Mouse (Mus musculus) 3T3-L1 (cell line): ENCODE results near the gene Oca2.

Source experiments
- DNase-seq: peaks from one replicate; pipeline ENCODE4 v3.0.0-alpha.2; 2015; ENCODE audit warnings: low read depth, low spot score

The Oca2 gene

DNA sequence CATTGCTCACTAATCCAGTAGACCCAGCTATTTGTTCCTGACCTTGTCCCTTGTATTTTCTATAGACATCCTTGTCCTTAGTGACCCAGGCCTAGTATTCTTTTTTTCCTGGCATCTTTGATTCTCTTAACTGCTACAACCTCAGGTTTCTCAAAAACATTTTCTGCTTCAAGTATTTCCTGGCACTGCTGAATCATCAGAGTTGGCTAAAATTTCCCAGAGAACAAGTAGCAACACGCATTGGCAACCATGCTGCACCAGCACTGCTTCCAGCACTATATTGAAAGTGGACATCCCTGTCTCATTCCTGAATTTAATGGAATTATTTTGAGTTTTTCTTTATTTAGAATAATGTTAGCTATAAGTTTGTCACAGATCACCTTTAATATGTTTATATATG, 143.1 kb downstream of the Oca2 start:
- DNase-seq, result no peak

DNA sequence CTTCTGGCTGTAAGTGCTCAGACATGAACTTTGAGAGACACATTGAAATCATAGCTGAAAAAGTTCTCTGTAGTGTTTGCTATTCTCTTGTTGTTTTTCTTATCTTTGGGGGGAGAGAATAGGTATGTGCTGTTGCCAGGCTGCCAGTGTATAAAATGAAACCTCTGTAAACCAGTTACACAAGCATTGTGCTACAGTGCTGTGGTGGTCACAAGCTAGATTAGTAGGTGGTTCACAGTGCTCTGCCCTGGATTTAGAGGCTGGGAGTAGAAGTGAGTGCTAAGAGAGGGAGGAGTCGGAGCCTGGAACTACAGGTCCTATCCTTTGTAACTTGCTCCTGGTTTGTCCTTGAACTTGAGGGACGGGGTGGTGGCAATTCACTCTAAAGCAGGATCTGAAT, 148.7 kb downstream of the Oca2 start:
- no peak for DNase-seq

DNA sequence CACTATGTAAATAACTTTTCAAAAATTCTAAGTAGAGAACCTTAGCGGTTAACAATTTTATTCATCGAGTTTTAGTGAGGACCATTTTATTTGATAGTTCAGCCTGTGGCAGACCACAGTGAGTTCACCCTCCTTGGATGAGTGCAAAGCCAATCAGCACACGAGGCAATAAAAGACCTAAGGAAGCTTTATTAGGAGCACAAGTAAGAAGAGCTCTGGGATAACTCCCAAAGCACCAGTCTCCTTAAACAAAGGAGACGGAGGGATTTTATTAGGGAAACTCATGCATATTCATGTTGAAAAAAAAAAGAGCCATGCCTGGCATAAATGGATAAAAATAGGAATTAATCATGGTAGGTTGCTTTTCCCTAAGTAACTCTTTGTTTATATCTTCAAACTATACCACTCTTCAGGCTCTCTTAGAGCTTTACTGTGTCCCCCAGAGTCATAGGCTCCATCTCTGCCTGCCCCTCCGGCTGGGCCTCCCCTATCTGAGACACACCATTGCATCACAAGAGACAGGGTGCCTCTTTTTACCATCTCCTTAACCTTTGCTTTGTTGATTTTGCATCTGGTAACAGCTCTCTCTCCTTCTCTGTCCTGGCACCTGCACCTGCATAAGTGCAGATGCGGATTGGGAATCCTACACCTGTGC, 178.7 kb downstream of the Oca2 start:
- DNase-seq, result no peak

DNA sequence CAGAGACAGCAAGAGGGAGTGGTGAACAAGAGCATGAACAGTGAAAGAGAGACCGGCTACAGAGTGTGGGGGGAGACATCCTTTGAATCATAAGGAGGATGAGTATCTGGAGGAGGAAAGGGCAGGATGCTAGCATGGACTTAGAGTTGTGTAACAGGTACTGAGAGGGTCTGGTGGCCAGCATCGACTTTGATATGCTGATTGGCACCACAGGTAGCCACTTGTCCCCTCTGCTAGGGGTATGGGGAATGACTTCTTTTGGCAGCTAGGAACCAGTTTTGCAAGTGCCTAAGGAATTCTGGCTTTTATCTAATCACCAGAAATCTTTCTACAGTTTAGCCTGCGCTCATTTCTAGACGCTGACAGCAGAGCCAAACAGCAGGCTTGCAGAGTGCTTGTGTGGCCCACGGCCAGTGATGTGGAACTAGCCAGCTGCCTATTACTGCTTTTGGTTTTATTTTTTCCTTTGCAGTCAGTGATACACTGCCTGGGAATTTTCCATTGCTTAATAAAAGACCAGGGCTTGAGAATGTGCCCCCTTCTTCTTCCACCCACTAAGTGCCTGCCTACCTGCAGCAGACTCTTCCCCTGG, 179.8 kb downstream of the Oca2 start:
- DNase-seq, result peak; percentile 17

DNA sequence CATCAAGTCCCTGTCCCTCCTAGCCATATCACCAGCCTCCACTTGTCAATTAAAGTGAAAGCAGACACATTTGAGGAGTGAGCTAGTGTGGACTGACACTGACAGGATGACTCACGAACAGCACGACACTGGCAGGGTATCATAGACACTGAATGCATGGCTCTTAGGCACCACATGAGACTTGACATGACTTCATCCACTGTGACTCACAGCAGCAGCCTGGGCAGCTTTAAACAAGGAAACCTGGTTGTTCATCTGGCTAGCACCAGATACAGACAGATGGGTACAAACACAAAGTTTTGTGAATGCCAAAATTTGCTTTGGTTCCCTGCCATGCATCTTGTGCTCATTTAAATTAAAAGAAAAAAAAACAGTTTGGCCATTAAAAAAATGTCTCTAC, 182.4 kb downstream of the Oca2 start:
- peak; percentile 75 for DNase-seq

DNA sequence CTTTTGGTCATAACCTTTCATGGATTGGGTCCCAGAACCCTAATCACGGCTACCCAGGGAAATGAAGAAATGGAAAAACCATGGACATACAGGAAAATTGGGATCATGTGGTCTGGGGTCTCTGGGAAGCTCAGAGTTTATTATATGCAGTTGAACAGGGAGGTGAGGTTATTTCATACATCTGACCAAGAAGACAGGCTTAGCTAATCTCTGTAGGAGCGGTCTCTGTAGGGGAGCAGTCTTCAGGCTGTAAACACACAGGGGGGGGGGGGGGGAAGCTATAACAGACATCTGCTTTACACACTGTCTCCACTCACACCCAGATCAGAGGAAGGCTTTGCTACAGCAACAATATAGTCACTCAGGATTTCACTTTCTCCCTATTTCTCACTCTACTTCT, 184.0 kb downstream of the Oca2 start:
- no peak for DNase-seq

DNA sequence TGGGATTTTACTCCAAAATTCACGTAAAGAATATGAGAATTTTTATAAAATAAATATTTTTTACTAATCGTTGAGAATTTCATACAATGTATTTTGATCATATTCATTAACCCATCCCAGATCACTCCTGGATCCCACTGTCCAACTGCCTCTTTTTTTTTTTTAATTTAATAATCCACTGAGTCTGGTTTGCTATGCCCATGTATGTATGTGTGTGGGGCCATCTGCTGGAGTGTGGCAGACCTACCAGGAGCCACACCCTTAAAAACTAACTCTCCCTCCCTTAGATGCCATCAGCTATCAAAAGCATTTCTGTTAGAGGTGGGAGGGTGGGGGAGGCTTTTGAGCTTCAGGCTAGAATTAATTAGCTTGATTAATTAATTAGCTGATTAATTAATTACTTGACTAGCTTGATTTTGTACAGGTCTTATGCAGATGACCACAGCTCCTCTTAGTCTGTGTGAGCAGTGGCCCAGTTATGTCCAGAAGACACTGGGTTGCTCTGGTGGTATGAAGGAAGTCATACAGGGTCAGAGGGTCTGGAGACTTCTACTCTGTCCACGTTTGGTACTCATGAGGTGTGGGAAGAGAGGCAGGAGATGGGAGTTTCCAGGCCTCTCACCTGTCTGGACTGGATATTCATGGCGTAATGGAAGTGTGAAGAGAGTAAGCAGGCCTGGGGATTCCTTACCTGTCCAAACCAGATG, 221.4 kb downstream of the Oca2 start:
- peak; percentile 38 for DNase-seq

DNA sequence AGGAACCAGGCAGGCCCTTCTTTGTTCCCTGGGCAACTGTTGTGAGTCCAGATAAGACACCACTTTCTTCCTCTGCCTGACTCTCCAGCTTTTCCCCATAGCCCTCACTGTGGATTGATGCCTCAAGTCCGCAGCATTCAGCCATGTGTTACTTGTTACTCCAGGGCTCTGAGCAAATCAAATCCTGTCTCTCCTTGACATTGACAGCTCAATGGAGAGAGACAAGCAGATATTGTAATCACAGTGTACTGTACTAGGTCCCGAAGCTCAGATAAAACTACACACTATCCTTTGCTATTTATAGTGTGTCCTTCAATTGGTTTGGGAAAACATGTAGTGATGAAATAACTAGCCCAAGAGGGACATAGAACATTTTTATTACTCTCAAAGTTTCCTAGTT, 258.7 kb downstream of the Oca2 start:
- DNase-seq, result no peak

DNA sequence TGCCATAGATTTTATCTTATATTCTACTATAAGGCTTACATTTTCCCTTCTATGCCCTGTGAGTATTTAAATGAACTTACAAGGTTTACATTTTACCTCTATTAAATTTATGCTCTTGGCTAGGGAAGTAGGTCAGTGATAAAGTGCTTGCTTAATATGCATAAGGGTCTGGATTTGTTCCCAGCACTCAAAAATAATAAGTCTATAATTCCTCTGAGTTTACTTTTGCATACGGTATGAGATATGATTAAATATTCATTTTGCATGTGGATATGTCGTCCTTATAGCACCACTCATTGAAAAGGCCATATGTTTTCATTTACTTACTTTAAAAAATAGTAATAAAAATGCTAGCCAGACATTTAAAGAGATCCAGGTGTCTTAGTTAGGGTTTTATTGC, 259.8 kb downstream of the Oca2 start:
- DNase-seq, result no peak

DNA sequence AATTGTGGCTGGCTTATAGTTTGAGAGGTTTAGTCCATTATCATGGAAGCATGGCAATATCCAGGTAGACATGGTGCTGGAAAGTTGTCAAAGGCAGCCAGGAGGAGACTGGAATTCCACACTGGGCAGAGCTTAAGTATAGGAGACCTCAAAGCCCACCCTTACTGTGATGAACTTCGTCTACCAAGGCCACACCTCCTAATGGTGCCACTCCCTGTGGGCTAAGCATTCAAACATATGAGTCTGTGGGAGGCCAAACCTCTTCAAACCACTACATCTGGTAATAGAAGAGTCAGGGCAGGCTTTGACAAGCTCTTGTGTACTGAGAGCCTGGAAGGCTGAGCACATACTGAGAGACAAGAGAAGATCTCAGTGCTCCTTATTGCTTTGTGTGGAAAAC, 260.2 kb downstream of the Oca2 start:
- DNase-seq, result no peak

DNA sequence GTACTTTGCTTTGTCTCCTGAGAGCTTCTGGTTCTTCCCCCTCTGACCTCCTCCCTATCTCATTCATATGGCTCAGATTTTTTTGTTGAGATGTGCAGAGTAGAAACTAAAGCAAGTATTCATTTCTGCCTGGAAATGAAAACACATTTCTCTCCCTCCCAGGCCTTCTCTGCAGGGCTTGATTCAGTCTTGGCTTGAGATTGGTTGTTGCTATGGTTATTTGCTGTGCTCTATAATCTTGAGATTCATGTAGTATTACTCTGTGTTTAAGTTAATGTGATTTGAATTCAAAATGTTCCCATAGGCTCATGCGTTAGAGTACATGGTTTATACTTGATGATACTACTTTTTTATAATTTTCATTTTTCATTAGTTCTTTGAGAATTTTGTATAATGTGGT, 260.9 kb downstream of the Oca2 start:
- no peak for DNase-seq

DNA sequence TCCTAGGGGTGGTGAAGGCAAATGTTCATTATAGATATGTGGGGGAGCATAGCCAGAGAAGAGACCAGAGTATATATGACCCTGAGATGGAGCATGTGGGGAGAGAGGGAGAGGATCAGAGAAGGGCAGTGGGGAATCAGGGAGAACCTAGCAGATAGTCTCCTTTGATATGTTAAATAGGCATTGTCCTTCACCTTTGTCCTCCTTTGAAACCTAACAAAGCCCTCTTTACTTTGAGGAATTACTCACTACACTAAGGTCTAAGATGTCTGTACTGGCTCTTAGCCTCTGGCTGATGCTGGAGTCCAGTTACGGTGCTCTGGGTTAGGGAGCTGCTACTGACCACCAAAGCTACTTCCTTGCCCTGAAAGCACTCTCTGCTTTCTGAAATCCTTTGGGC, 279.0 kb downstream of the Oca2 start:
- no peak for DNase-seq

DNA sequence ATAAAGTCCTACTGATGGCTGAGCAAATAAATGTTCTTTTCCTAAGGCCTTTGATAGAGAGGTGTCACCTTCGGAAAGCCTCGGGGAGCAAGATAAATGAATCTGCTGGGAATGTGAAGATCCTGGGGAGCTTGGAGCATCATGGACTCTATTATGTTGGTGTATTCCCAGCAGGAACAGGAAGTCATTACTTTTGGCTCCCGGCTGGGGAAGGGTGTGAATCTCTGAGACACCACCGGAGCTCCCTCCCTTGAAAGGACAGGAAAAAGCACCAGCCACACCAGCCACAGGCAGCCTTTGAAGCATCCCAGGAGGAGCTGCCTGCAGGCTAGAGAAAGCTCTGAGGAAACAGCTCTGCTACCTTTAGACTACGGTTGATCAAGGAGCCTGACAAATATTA, 280.2 kb downstream of the Oca2 start:
- DNase-seq, result no peak

DNA sequence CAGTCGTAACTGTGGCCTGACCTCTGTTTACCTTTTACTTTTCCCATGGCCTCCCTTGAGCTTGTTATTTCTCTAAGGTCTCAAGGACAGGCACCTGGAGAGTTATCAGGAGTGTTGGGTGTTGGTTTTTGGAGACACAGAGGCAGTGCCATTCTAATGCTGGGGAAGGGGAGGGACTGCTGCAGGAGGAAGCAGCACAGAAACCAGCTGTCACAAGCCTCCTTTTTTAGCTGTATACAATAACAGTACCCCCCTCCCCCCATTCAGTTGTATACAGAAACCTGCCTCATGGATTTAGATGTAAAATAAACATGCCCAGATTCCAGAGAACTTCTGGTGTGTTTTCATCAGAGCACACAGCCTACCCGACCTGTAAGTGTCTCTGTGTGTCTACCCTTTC, 295.3 kb downstream of the Oca2 start:
- no peak for DNase-seq

DNA sequence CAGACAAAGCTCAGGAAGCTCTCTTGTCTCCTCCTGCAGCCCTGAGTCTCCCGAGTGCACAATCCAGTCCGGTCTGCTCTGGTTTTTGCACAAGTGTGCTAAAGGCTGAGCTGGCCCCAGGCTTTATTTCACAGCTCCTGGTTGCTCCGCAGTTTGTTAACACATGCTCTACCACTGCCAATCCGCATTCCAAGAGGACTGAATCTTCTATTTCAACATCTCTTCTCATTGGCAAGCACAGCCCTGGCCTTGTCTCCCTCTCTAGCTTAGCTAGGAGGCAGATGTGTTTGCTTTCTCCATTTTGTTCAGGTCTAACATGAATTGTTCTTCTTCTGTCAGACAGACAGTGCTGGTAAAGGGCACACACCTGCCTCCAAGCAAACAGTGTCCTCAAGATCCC, 309.7 kb downstream of the Oca2 start:
- peak; percentile 90 for DNase-seq

DNA sequence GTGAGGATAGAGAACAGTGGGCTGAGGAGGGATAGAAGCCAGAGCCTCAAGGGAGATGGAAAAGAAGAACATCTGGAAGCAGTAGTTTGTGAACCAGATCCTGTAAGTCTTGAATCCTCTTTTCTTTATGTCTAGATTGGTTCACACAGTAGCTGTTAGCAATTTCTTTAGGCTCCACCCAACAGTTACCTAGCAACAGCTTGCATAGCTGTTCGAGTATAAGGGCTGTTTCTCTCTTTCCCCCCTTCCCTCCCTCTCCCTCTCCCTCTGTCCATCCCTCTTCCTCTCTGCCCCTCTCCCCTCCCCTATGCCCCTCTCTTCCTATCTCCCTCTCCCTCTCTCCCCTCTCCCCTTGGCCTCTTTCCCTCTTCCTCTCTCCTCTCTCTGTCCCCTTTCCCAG, 312.2 kb downstream of the Oca2 start:
- DNase-seq, result peak; percentile 37
